Mouse (Mus musculus) kidney, adult 2 months (tissue): ENCODE data around the gene Rab6a. TPM values are rescaled to one million over a fixed set of nuclear protein-coding genes. Genes with fewer than 3 reads are reported as not detected.

Experiments used
- DNase-seq: peaks from one replicate; pipeline ENCODE4 v3.0.0; 2021
- H3K27ac ChIP-seq: fragments of 200-500 bp; 2 replicates; pipeline ENCODE4 v1.5.1; 2012; ENCODE audit warnings: low read depth, low read length, control low read depth, inconsistent platforms; ENCODE audit not compliant: insufficient read depth
- H3K27me3 ChIP-seq: fragments of 200-500 bp; replicated peaks from 2 replicates; pipeline ENCODE4 v1.6.1; 2012; ENCODE audit warnings: mild to moderate bottlenecking, moderate library complexity, low read length, inconsistent platforms; ENCODE audit not compliant: control insufficient read depth, insufficient read depth
- H3K36me3 ChIP-seq: fragments of 200-500 bp; 2 replicates; pipeline ENCODE4 v1.6.1; 2012; ENCODE audit warnings: mild to moderate bottlenecking, moderate library complexity, low read length, inconsistent platforms; ENCODE audit not compliant: control insufficient read depth, insufficient read depth
- H3K4me1 ChIP-seq: fragments of 200-500 bp; 2 replicates; pipeline ENCODE4 v1.6.1; 2011; ENCODE audit warnings: low read length; ENCODE audit not compliant: control insufficient read depth, insufficient read depth
- H3K4me3 ChIP-seq: fragments of 200-500 bp; 2 replicates; pipeline ENCODE4 v1.5.1; 2011; ENCODE audit warnings: mild to moderate bottlenecking, low read depth, low read length, control low read depth; ENCODE audit not compliant: insufficient read depth
- CTCF ChIP-seq: fragments of 200-500 bp; conservative IDR thresholded peaks from 2 replicates; pipeline ENCODE4 v1.5.1; 2011; ENCODE audit warnings: low read depth, mild to moderate bottlenecking, control low read depth, low read length, moderate library complexity, mixed read lengths; ENCODE audit not compliant: insufficient read depth, insufficient read length
- POLR2A ChIP-seq: fragments of 200-500 bp; IDR thresholded peaks from one replicate; pipeline ENCODE4 v1.6.1; 2011; ENCODE audit warnings: low read depth, low read length, control low read depth
- WGBS: fragments of 180-500 bp; shearing (Covaris S2); methylation state at CpG from one replicate; pipeline ENCODE4 v1.1.7; 2018; 5-methylcytosine and 5-hydroxymethylcytosine counted together
- polyA plus RNA-seq: library from polyadenylated mRNA; depleted of rRNA; stranded (reverse); fragments of >200 nt; gene quantifications from 2 replicates; pipeline ENCODE4 v1.2.3, GENCODE M21; 2012

Gene Rab6a
- polyA plus RNA-seq, 1 experiment: 21.1 TPM

DNA sequence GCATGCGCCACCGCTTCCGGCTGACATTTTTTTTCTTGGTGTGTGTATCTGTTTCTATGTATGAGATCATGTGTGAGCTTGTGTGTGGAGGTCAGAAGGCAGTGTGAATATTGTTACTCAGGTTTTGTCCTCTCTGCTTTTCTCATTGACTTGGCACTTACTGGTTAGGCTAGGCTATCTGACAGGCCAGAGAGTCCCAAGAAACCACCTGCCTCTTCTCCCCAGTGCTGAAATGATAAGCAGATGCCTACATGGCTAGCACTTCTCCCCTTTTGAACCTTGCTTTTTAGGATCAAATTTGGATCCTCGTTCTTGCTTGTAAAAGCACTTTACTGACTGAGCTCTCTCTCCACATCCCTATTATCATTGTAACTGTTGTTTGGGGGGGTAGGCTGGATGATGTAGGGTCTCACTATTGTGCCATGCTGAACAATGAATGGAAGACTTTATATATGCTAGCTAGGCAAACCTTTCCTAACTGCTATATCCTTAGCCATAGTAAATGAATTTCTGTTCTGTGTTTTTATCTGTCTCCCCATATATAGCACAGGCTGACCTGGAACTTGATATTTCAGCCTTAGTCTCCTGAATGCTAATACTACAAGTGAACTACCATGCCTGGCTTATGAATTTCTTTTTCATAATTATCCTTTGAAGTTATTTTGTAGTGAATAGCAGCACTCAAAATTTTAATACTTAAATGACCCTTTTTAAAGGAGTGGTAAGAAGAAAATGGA, 9.1 kb downstream of the Rab6a start:
- H3K36me3 ChIP-seq: no peaks in the 10 kb centered on the region
- TF ChIP-seq CTCF (no peak), POLR2A (no peak)
- no peak for DNase-seq
- WGBS: 90% methylated on average over 4 of the region's 4 CpGs
- H3K4me3 ChIP-seq: no peak overlapping the region
- H3K4me1 ChIP-seq: peaks cover 10% of the 10 kb centered on the region; the same call in 1 of the 2 replicates
- no peaks in the 10 kb centered on the region for H3K27me3 ChIP-seq
- no peak overlapping the region for H3K27ac ChIP-seq

DNA sequence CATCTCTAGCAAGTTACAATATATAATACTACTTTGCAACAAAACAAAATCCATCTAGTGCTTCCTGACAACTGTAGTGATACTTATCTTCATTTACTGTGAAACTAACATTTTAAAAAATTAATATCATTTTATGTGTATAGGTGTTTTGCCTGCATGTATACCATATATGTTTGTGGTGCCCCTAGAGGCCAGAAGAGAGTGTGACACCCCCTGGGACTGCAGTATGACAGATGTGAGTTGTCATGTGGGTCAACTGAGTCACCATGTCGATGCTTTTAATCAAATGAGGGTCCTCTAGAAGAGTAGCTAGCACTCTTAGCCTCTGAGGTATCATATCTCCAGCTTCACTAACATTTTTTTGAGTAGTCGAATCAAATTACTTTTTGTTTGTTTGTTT, 15.1 kb downstream of the Rab6a start:
- DNase-seq: no peak
- 74% methylated on average over 2 of the region's 2 CpGs for WGBS
- TF ChIP-seq CTCF (0 out of 2 replicates have a peak, but pooled peaks have one; percentile 19), POLR2A (no peak)
- Histone ChIP-seq H3K4me1 (peaks cover 6% of the 10 kb centered on the region; the same call in 1 of the 2 replicates), H3K4me3 (no peak overlapping the region), H3K27ac (no peak overlapping the region), H3K27me3 (no peaks in the 10 kb centered on the region), H3K36me3 (no peaks in the 10 kb centered on the region)

GRCm38 (mm10) chr7:100624538-100624937, 17.3 kb downstream of the Rab6a start:
- Histone ChIP-seq H3K4me1 (peaks cover 4% of the 10 kb centered on the region; the same call in 1 of the 2 replicates), H3K4me3 (no peak overlapping the region), H3K27ac (peak overlapping the region; percentile 66; the same call in 1 of the 2 replicates), H3K27me3 (no peaks in the 10 kb centered on the region), H3K36me3 (no peaks in the 10 kb centered on the region)
- TF ChIP-seq CTCF: no peak
- no peak for TF ChIP-seq POLR2A
- DNase-seq: peak; percentile 94
- 33% methylated on average over 3 of the region's 3 CpGs for WGBS

DNA sequence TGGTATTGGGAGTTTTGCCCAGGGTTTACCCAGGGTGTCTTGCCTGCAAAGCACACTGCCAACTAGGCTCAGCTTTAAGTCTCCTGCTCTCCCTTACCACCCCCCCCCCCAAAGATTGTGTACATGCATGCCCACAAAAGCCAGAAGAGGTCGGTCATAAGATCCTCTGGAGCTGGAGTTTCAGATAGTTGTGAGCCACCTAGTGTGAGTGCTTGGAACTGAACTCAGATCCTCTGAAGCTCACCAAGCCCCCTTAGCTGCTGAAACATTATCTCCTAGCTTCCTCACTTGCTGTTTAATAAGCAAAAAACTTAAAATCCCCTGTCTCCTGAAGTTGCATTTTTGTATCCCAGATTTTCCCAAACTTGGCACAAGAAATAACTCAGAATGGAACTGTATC, 30.4 kb downstream of the Rab6a start:
- DNase-seq: peak; percentile 41
- no peak overlapping the region for H3K4me3 ChIP-seq
- H3K27me3 ChIP-seq: no peaks in the 10 kb centered on the region
- H3K4me1 ChIP-seq: no peaks in the 10 kb centered on the region
- WGBS: 0% methylated on average over 1 of the region's 1 CpGs
- peaks cover 6% of the 10 kb centered on the region for H3K36me3 ChIP-seq
- H3K27ac ChIP-seq: no peak overlapping the region
- TF ChIP-seq CTCF (peak; percentile 56), POLR2A (no peak)

GRCm38 (mm10) chr7:100642413-100642812, 35.2 kb downstream of the Rab6a start:
- 84% methylated on average over 4 of the region's 4 CpGs for WGBS
- DNase-seq: no peak
- Histone ChIP-seq H3K27me3 (no peaks in the 10 kb centered on the region), H3K36me3 (peaks cover 6% of the 10 kb centered on the region), H3K4me1 (no peaks in the 10 kb centered on the region), H3K4me3 (no peak overlapping the region), H3K27ac (no peak overlapping the region)
- TF ChIP-seq CTCF (no peak), POLR2A (no peak)

DNA sequence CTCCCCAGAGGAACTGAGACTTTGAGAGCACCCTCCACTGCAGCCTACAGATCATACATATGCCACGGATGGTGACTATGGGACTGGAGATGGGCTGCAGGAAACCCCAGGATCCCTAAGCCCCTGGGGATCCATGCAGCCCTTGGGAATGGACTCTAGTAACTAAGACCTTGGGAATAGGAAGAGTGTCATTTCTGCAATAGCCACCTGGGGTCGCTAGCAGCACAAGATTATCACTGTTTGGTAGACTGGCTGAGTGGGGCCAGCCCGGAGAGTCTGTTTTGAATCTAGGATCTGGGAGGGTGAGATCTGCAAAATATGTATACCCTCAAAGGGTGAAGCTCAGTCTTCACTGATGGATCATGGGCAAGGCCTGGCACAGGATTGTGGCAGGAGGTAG, 37.9 kb downstream of the Rab6a start:
- peak; percentile 58 for DNase-seq
- peaks cover 3% of the 10 kb centered on the region; the same call in 1 of the 2 replicates for H3K36me3 ChIP-seq
- H3K27me3 ChIP-seq: no peaks in the 10 kb centered on the region
- H3K27ac ChIP-seq: no peak overlapping the region
- no peak overlapping the region for H3K4me3 ChIP-seq
- H3K4me1 ChIP-seq: no peaks in the 10 kb centered on the region
- TF ChIP-seq POLR2A (no peak), CTCF (peak; percentile 61)
- WGBS: 26% methylated on average over 3 of the region's 3 CpGs

GRCm38 (mm10) chr7:100649095-100649494, 41.9 kb downstream of the Rab6a start:
- H3K4me3 ChIP-seq: no peak overlapping the region
- 63% methylated on average over 4 of the region's 4 CpGs for WGBS
- H3K4me1 ChIP-seq: no peaks in the 10 kb centered on the region
- H3K27me3 ChIP-seq: no peaks in the 10 kb centered on the region
- no peak for TF ChIP-seq CTCF
- TF ChIP-seq POLR2A: no peak
- DNase-seq: no peak
- H3K27ac ChIP-seq: no peak overlapping the region
- no peaks in the 10 kb centered on the region for H3K36me3 ChIP-seq
